Mouse (Mus musculus) CH12.LX (cell line): ENCODE measurements around the gene Slc5a10. TPM values are rescaled to one million over a fixed set of nuclear protein-coding genes. Genes with fewer than 3 reads are reported as not detected.
A peak's percentile ranks its signal among the peaks of the same experiment; 100 is the strongest.

ENCODE experiments used
- DNase-seq: peaks from one replicate; pipeline ENCODE4 v3.0.0-alpha.2; 2013; ENCODE audit errors: extremely low read depth
- H3K27ac ChIP-seq: 2 replicates; pipeline ENCODE4 v1.5.1; 2012; ENCODE audit warnings: low read depth, mild to moderate bottlenecking, control low read depth, moderate library complexity; ENCODE audit not compliant: insufficient read depth
- H3K27me3 ChIP-seq: replicated peaks from 2 replicates; pipeline ENCODE3; 2012; ENCODE audit warnings: inconsistent platforms
- H3K36me3 ChIP-seq, 2 experiments: replicated peaks in 1 of 2; 2 replicates each; pipeline versions ENCODE3 to v1.6.1; 2012; ENCODE audit warnings: inconsistent platforms in 1 of 2, low read length in 1 of 2, mild to moderate bottlenecking in 1 of 2, mixed read lengths in 1 of 2, moderate library complexity in 1 of 2; ENCODE audit not compliant: control insufficient read depth in 1 of 2, insufficient read depth in 1 of 2
- H3K4me1 ChIP-seq, 2 experiments: 2 replicates each; pipeline ENCODE4 v1.6.1; 2012; ENCODE audit warnings: inconsistent platforms in 1 of 2, moderate library complexity in 1 of 2; ENCODE audit not compliant: insufficient read depth in 2 of 2, control insufficient read depth in 1 of 2
- H3K4me2 ChIP-seq: 2 replicates; pipeline ENCODE4 v1.6.1; 2012; ENCODE audit warnings: low read depth, mild to moderate bottlenecking, control low read depth; ENCODE audit not compliant: poor library complexity, insufficient read depth, severe bottlenecking
- H3K4me3 ChIP-seq, 3 experiments: fragments of 150-350 bp in 1 of 3; sonication (generic) in 1 of 3; replicated peaks in 1 of 3; 2 replicates each; pipeline versions ENCODE3 to v1.5.1; 2011 to 2012; ENCODE audit warnings: low read depth in 2 of 3, low read length in 2 of 3, mild to moderate bottlenecking in 2 of 3, moderate library complexity in 2 of 3, control low read depth in 1 of 3, improper control_type of control experiment in 1 of 3, inconsistent platforms in 1 of 3, mixed read lengths in 1 of 3; ENCODE audit not compliant: poor library complexity in 1 of 3
- H3K79me2 ChIP-seq: replicated peaks from 2 replicates; pipeline ENCODE4 v1.6.1; 2012; ENCODE audit warnings: mild to moderate bottlenecking, moderate library complexity; ENCODE audit not compliant: control insufficient read depth, poor library complexity, insufficient read depth, severe bottlenecking; ENCODE audit errors: extremely low read depth
- H3K9ac ChIP-seq: 2 replicates; pipeline ENCODE4 v1.6.1; 2012; ENCODE audit warnings: low read depth, mild to moderate bottlenecking, control low read depth, moderate library complexity; ENCODE audit not compliant: insufficient read depth
- H3K9me3 ChIP-seq: replicated peaks from 2 replicates; pipeline ENCODE3; 2012; ENCODE audit warnings: low read length, inconsistent platforms, mixed read lengths
- BHLHE40 ChIP-seq: IDR thresholded peaks from 2 replicates; pipeline ENCODE4 v1.6.1; 2011; ENCODE audit warnings: mild to moderate bottlenecking, low read depth, low read length, improper control_type of control experiment
- CHD1 ChIP-seq: IDR thresholded peaks from 2 replicates; pipeline ENCODE4 v1.6.1; 2012; ENCODE audit warnings: low read depth, low read length, improper control_type of control experiment, inconsistent platforms
- CHD2 ChIP-seq: IDR thresholded peaks from 2 replicates; pipeline ENCODE4 v1.6.1; 2011; ENCODE audit warnings: low read length, improper control_type of control experiment
- CTCF ChIP-seq, 2 experiments: IDR thresholded peaks in 1 of 2; conservative IDR thresholded peaks in 1 of 2; 2 replicates each; pipeline ENCODE4 v1.5.1; 2011 to 2012; ENCODE audit warnings: low read depth in 2 of 2, low read length in 2 of 2, improper control_type of control experiment in 1 of 2, inconsistent platforms in 1 of 2, mild to moderate bottlenecking in 1 of 2, moderate library complexity in 1 of 2
- ELF1 ChIP-seq: IDR thresholded peaks from 2 replicates; pipeline ENCODE4 v1.6.1; 2014; ENCODE audit warnings: low read depth, mild to moderate bottlenecking, inconsistent platforms, low read length, improper control_type of control experiment
- HCFC1 ChIP-seq: IDR thresholded peaks from 2 replicates; pipeline ENCODE4 v1.6.1; 2012; ENCODE audit warnings: low read depth, mild to moderate bottlenecking, inconsistent platforms, low read length, improper control_type of control experiment
- JUN ChIP-seq: IDR thresholded peaks from 2 replicates; pipeline ENCODE4 v1.6.1; 2011; ENCODE audit warnings: low read depth, mild to moderate bottlenecking, low read length, improper control_type of control experiment, moderate library complexity; ENCODE audit not compliant: insufficient read depth
- JUND ChIP-seq: conservative IDR thresholded peaks from 2 replicates; pipeline ENCODE4 v1.6.1; 2011; ENCODE audit warnings: low read depth, low read length, improper control_type of control experiment
- MAX ChIP-seq: IDR thresholded peaks from 2 replicates; pipeline ENCODE4 v1.6.1; 2011; ENCODE audit warnings: low read length, improper control_type of control experiment
- MEF2A ChIP-seq: IDR thresholded peaks from 2 replicates; pipeline ENCODE4 v1.6.1; 2014; ENCODE audit warnings: low read depth, mild to moderate bottlenecking, inconsistent platforms, low read length, improper control_type of control experiment, borderline replicate concordance
- MYC ChIP-seq: IDR thresholded peaks from 2 replicates; pipeline ENCODE4 v1.6.1; 2011; ENCODE audit warnings: low read depth, mild to moderate bottlenecking, improper control_type of control experiment, low read length
- NELFE ChIP-seq: IDR thresholded peaks from 2 replicates; pipeline ENCODE4 v1.6.1; 2011; ENCODE audit warnings: low read depth, low read length, improper control_type of control experiment
- NRF1 ChIP-seq: IDR thresholded peaks from 2 replicates; pipeline ENCODE4 v1.6.1; 2014; ENCODE audit warnings: low read depth, mild to moderate bottlenecking, inconsistent platforms, low read length, improper control_type of control experiment, moderate library complexity
- PAX5 ChIP-seq: IDR thresholded peaks from 2 replicates; pipeline ENCODE4 v1.6.1; 2012; ENCODE audit warnings: low read length, inconsistent platforms, mixed read lengths
- POLR2A ChIP-seq: IDR thresholded peaks from 2 replicates; pipeline ENCODE4 v1.6.1; 2011; ENCODE audit warnings: low read depth, mild to moderate bottlenecking, improper control_type of control experiment, low read length
- POLR2AphosphoS2 ChIP-seq: IDR thresholded peaks from 2 replicates; pipeline ENCODE4 v1.6.1; 2011; ENCODE audit warnings: low read depth, low read length, improper control_type of control experiment
- SIN3A ChIP-seq: IDR thresholded peaks from 2 replicates; pipeline ENCODE4 v1.6.1; 2012; ENCODE audit warnings: low read length, improper control_type of control experiment, inconsistent platforms
- SMC3 ChIP-seq: IDR thresholded peaks from 2 replicates; pipeline ENCODE4 v1.6.1; 2011; ENCODE audit warnings: low read depth, low read length, improper control_type of control experiment
- TBP ChIP-seq: conservative IDR thresholded peaks from 2 replicates; pipeline ENCODE4 v1.6.1; 2011; ENCODE audit warnings: low read depth, low read length, improper control_type of control experiment
- TCF12 ChIP-seq: IDR thresholded peaks from 2 replicates; pipeline ENCODE4 v1.6.1; 2014; ENCODE audit warnings: low read depth, mild to moderate bottlenecking, inconsistent platforms, low read length, improper control_type of control experiment
- UBTF ChIP-seq: IDR thresholded peaks from 2 replicates; pipeline ENCODE4 v1.6.1; 2012; ENCODE audit warnings: low read depth, mild to moderate bottlenecking, inconsistent platforms, low read length, improper control_type of control experiment, moderate library complexity
- ZMIZ1 ChIP-seq: IDR thresholded peaks from 2 replicates; pipeline ENCODE4 v1.6.1; 2012; ENCODE audit warnings: low read depth, mild to moderate bottlenecking, inconsistent platforms, low read length, improper control_type of control experiment
- ZNF384 ChIP-seq: IDR thresholded peaks from 2 replicates; pipeline ENCODE4 v1.6.1; 2012; ENCODE audit warnings: low read depth, low read length, improper control_type of control experiment, inconsistent platforms
- dilution Hi-C: fragments of 300-500 bp; cut with MboI; formaldehyde crosslinking; loops from 2 replicates; pipeline ENCODE4 v1.14.3; 2020; ENCODE audit warnings: low sequenced_read_pairs; ENCODE audit not compliant: extremely low pct_unique_long_range_greater_than_20kb, extremely low pct_ligation_motif_present
- in situ Hi-C: fragments of 300-500 bp; cut with MboI; formaldehyde crosslinking; loops from 3 replicates; pipeline ENCODE4 v1.14.3; 2019; ENCODE audit warnings: low sequenced_read_pairs, low pct_ligation_motif_present, low pct_unique_long_range_greater_than_20kb, mixed read lengths
- polyA plus RNA-seq: library from polyadenylated mRNA; unstranded; fragments of >175 nt; gene quantifications from 2 replicates; pipeline ENCODE4 v1.2.1, GENCODE M21; 2012; ENCODE audit warnings: low read depth; ENCODE audit not compliant: insufficient read length
- total RNA-seq, 2 experiments: library from RNA; depleted of rRNA; stranded (reverse); fragments of 300-350 nt in 1 of 2; fragments of >200 nt in 1 of 2; gene quantifications; 2 replicates each; pipeline ENCODE4 v1.2.3; 2012 to 2014

The Slc5a10 gene
- total RNA-seq (2012; rRNA removed) (0.55 and 1.4 TPM in 2 replicates), total RNA-seq (2014; rRNA removed) (0.61 and 0.70 TPM in 2 replicates), polyA plus RNA-seq (1.3 and 1.6 TPM in 2 replicates)

GRCm38 (mm10) chr11:61720636-61721035 lies at the start of gene Slc5a10:
Gene Slc5a10 (minus strand): TSS chr11:61720826.
- no peak for DNase-seq
- Histone ChIP-seq H3K27ac (no peak within 1 kb of the TSS), H3K4me2 (no peak within 1 kb of the TSS), H3K9ac (no peak within 1 kb of the TSS), H3K27me3 (no peaks in the 10 kb centered on the region), H3K36me3 (peaks cover 0 to 14% of the 10 kb centered on the region in 2 experiments), H3K79me2 (no peaks in the 10 kb centered on the region), H3K4me1 (peaks cover 0 to 7% of the 10 kb centered on the region in 2 experiments; a peak in 1 of 4 replicates), H3K9me3 (no peaks in the 10 kb centered on the region), H3K4me3 (no peak within 1 kb of the TSS)
- in situ Hi-C loops = loop anchor here (10.0 kb wide), 1 partner anchor 366 kb away; no protein-coding TSS in a partner anchor
- TF ChIP-seq MYC = no peak
- no peak for TF ChIP-seq BHLHE40
- dilution Hi-C loops = no loop called here

DNA sequence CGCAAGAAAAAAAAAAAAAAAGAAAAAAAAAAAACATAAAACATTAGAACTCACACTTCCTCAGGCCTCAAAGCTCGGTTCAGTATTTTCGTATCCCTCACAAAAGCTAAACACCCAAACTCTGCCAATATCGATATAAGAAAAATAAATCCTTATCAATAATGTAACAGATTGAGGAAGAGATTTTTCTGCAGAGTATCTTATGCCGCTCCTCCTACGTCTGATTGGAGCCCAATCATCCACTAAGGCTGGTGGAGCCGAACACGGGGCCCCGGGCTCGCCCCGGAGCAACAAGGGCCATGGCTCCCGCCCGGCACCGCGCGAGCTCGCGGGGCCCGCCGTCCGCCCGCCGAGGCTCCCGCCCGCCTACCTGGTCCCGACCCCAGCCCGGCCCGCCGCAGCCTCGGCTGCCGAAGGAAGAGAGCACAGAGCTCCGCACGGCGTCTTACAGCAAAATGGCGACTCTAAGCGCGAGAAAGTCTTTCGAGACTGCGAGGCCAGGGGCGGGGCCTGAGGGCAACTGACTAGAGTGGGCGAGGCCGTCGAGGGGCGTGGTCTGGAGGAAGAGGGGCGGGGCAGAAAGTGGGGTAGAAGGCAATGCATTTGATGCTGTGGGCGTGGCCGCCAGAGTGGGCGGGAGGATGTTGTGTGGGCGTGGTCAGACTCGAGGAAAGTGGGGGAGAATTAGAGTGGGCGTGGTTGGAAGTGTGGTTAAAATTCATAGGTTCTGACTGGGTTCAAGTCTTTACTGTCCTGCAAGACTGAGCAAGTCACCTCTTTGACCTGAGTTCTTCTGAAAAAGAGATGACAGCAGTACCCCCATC lies 41.2 kb upstream of the Slc5a10 start, which contains the start of gene Prpsap2:
Gene Prpsap2, minus strand, starts transcription at position 505 of the 824 bp plus-strand sequence.
- dilution Hi-C loops = no loop called here
- in situ Hi-C loops = no loop called here

More for the DNA sequence above, 41.2 kb upstream of the Slc5a10 start, which contains the start of gene Prpsap2:
- DNase-seq = peak; percentile 100
- H3K4me1 ChIP-seq = peaks cover 6 to 40% of the 10 kb centered on the region in 2 experiments; a peak in 3 of 4 replicates
- peaks cover 6 to 29% of the 10 kb centered on the region in 2 experiments for H3K36me3 ChIP-seq
- H3K9me3 ChIP-seq = no peaks in the 10 kb centered on the region
- TF ChIP-seq BHLHE40 = no peak
- no peak for TF ChIP-seq SMC3
- TF ChIP-seq NELFE = peak; percentile 91
- TF ChIP-seq ZNF384 = peak; percentile 91
- peak; percentile 22; the same call in 1 of the 2 replicates for TF ChIP-seq HCFC1
- TF ChIP-seq MAX = peak; percentile 51; the same call in 1 of the 2 replicates
- peak; percentile 78; the same call in 1 of the 2 replicates for TF ChIP-seq POLR2AphosphoS2
- TF ChIP-seq CTCF (conservative IDR thresholded peaks at IDR 0.05 in 1 of 2, IDR thresholded peaks at IDR 0.05 in 1 of 2; ENCODE audit: low read depth in 2 of 2, low read length in 2 of 2) = no peak
- TF ChIP-seq UBTF = peak; percentile 98
- TF ChIP-seq POLR2A = peak; percentile 97
- TF ChIP-seq JUND = no peak
- TF ChIP-seq MEF2A = 0 out of 2 replicates have a peak, but pooled peaks have one; percentile 44
- TF ChIP-seq SIN3A = peak; percentile 19
- TF ChIP-seq CHD1 = no peak
- no peak for TF ChIP-seq PAX5
- TF ChIP-seq ZMIZ1 = peak; percentile 77
- TF ChIP-seq TCF12 = peak; percentile 95
- TF ChIP-seq NRF1 = peak; percentile 48; the same call in 1 of the 2 replicates
- TF ChIP-seq JUN = no peak
- peak; percentile 46 for TF ChIP-seq ELF1
- TF ChIP-seq CHD2 = no peak; the same call in 1 of the 2 replicates
- peak; percentile 59; the same call in 1 of the 2 replicates for TF ChIP-seq TBP
- peak within 1 kb of the TSS; percentile 98 for H3K4me2 ChIP-seq
- no peaks in the 10 kb centered on the region for H3K27me3 ChIP-seq
- H3K27ac ChIP-seq = no peak within 1 kb of the TSS; the same call in 1 of the 2 replicates
- peak within 1 kb of the TSS; percentile 58 to 98 (median 66) for H3K4me3 ChIP-seq
- peaks cover 10% of the 10 kb centered on the region; the same call in 1 of the 2 replicates for H3K79me2 ChIP-seq
- H3K9ac ChIP-seq = peak within 1 kb of the TSS; percentile 48
